Mouse (Mus musculus): ENCODE measurements around the gene Scn8a.
"Not testable (repeated sequence)": the region's sequence is repeated elsewhere in the genome, so short reads cannot be mapped to it uniquely, and the experiment has no call there.

Gene Scn8a

DNA sequence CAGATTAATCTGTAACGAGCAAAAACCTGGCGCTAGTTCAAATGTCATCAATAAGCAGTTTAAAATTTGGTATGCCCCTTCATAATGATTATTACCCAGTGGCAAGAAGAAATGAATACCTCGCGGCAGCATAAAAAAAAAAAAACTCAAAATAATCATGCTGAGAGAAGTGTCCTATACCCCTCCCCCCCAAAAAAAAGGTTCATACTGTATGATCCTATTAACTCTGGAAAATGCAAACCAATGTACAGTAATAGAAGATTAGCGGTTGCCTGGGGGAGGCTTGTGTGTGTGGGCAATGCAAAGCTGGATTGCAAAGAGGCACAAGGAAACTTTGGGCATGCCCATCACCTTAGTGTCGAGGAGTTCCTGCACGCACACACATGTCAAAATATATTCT is at the start of gene Scn8a:
Gene Scn8a, plus strand, starts transcription at position 301 of the 400 bp plus-strand sequence.
- DNase-seq (ENCODE audit: low read depth, low spot score) = no peak

DNA sequence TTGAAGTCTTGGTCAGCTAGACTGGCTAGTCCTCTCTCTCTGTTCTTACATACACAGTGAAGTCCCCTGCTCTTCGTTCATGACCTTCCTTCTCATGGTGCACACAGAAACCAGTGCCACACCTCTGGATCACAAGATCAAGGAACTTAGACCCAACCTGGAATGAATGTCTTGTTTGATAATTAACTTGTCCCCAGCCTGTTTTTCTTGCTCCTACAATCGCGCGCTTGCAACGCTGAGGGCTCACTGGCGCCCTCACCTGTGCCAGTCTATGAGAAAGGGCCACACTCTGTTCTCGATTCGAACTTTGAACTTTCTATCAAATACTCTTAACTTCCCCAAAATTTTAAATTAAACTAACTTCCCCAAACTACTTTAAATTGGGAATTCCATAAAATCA is 47.8 kb upstream of the Scn8a start:
- DNase-seq (ENCODE audit: low read depth, low spot score) = no peak

DNA sequence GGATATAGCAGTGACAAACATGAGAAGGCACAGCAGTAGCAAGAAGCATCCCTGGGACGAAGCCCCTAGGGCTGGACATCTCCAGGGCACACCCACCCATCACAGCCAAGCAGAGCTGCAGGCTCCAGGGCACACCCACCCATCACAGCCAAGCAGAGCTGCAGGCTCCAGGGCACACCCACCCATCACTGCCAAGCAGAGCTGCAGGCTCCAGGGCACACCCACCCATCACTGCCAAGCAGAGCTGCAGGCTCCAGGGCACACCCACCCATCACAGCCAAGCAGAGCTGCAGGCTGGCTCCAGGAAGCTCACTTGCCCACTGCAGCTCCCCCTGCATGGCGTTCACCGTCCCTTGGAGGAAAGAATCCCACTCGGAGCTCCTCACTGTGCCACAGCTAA is 47.3 kb upstream of the Scn8a start:
- DNase-seq (ENCODE audit: low read depth, low spot score) = not testable (repeated sequence)

DNA sequence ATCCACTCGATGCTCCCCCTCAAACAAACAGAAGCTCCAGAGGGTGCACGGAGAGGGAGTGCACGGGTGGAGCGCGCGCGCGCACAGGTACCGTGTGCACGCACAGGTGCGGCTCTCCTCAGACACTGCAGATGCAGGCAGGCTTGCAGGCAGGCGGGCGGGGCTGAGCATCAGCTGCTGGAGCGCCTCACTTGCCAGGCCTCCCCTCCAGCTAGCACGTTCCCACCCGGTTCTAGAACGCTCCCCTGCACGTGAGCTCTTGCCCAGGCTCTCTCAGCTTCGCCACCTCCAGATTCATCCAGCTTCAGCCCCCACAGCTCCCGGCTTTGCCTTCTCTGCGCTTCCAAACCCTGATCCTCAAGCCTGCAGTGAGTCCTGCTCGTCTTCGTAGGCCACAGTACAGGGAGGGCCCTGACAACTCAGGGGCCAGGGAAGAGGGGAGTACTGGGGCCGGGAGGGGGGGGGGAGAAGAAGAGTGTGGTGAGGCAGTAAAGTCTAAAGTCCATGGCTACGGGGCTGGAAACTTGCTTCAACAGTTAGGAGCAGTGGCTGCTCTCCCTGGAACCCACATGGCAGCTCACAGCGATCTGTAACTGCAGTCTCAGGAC is 44.3 kb upstream of the Scn8a start:
- DNase-seq (ENCODE audit: low read depth, low spot score) = peak; percentile 40

DNA sequence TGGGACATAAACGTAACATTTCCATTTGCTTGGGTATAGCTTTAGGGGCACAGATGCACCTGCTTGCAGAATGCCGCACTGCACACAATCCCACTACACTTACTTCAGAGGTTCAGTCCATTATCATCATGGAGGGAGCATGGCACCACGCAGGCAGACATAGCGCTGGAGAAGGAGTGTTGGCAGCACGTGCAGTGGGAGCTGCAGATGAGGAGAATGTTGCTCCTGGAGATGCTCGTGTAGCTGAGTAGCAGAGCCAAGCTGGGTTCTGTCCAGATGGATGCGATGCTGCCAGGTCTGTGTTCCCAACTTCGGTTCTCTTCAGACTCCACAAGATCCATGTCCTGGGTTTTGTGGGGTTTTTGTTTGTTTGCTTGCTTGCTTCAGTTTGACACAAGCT is 43.6 kb upstream of the Scn8a start:
- DNase-seq (ENCODE audit: low read depth, low spot score) = no peak

DNA sequence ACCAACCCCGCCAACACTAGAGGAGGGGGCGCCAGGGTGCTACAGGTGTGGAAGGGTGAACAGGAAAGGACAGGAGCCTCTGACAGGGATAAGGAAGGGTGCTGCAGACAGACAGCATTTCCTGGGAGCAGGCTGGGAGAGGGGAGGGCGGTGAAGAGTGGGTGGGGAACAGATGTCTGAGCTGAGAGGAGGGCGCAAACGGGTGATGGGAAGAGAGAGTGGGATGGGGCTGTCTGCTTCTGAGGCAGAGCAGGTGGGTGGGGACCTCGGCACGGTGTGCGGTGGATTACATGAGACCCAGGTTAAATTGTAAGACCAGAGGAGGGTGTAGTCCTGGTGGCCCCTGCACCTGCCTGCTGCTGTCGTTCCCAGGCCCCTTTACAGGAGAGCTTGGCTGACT is 39.9 kb upstream of the Scn8a start:
- no peak for DNase-seq (ENCODE audit: low read depth, low spot score)

DNA sequence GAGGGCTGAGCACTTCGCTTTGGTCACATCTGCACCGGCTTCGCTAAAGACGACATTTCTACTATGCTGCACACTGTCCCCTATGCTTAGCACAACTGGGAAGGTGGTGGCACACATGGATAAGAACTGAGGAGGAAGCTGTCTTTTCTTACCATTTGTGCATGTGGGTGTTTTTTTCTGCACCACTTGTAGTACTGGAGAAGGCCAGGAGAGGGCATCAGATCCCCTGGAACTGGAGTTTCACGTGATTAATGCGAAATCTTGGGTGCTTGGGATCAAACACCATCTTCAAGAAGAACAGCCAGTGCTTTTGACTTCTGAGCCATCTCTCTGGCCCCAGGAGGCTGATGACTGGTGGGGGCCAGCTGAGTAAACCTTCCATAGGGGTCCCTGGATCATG is 39.0 kb upstream of the Scn8a start:
- peak; percentile 83 for DNase-seq (ENCODE audit: low read depth, low spot score)

DNA sequence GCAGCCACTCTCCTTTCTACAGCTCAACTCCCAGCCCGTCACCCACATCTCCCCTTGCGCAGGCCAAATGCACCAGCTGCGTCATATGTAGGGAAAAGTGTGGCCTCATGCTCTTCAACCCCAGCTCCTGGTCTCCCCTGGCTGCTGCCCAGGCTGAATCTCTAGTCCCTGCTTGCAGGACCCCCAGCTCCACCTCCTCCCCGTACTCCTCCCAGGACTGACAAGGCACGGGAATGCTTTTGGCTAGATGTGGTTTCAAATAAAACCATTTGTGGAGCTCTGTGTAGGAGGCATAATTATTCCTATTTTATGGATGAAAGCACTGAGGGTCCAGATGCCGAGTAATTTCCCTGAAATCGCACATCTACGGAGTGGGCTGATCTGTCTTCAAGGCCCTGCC is 37.5 kb upstream of the Scn8a start:
- DNase-seq (ENCODE audit: low read depth, low spot score) = no peak

DNA sequence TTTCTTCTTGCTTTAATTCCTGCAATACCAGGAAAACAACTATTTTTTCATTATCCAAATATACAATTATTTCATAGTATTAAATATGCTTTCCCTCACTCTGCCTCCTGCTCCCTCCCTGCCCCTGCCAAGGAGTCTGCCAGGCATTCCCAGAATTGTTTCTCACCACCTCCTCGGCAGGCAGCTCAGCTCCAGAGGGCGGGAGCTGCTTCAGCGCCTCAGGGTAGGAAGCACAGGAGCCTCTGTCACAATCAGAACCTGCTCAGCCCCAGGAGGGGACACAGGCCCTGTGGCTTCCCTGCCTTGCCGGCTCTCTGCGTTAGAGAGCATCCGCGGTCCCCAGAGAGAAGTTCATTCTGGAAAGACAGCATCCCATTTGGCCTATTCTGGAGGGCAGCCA is 36.9 kb upstream of the Scn8a start:
- DNase-seq (ENCODE audit: low read depth, low spot score) = no peak

DNA sequence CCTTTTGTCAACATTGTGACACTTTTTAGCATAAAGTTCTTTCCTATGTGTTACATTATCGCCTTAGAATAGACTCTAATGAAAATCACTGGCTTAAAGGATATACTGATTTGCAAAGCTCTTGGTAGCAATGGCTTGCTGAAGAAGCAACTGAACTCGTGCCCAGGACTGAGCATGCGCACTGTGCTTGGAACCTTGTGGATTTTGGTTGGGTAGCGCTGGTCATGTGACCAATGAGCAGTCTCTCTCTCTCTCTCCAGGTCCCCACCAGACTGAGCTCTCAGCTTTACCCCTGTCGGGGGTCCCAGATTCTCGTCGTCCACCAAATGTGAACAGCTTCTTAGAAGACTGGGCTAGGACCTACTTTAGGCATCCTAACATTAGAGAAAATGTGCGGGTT is 32.9 kb upstream of the Scn8a start:
- DNase-seq (ENCODE audit: low read depth, low spot score) = peak; percentile 65

DNA sequence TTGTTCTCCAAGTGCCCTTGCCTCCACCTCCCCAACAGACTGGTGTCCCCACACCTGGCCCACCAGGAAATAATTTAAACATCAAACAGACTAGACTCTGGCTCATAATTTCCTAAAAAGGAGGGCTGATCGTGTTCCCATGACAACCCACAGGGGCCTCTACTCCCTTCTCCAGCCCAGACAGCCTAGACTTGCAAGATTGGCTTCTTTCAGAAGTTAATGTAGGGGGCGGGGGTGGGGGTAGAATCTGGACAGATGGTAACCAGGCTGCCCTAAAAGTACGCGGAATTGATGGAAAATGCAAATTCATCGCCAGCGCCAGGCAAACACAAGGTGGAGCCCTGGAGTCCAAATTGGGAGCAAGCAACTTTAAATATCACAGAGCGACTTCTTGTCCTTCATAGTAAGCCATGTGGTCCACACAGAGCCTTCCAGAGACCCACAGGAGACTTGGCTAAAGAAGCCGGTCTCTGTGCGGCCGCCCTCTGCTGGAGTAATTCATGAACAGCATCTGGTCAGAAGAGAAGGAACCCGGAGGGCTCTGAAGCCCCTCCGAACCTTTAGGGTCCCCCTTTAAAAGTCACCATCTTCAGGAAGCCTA is 31.0 kb upstream of the Scn8a start:
- peak; percentile 87 for DNase-seq (ENCODE audit: low read depth, low spot score)

DNA sequence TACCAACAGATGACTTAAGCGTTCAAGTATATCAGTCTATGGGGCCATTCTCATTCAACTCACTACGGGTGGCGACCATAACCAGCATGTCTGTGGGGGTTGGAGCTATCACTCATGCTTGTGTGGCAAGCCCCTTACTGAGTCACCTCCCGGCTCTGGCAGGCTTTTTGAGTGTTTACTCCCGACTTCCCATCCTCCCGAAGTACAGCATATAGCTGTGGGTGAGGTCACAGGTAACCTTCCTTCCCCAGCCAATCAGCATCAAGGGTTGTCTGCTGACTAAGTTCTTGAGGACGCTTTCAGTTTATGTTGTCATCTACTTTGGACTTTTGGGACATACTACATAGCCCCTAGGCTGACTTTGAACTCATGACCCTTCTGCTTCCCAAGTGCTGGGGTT is 25.3 kb upstream of the Scn8a start:
- no peak for DNase-seq (ENCODE audit: low read depth, low spot score)

DNA sequence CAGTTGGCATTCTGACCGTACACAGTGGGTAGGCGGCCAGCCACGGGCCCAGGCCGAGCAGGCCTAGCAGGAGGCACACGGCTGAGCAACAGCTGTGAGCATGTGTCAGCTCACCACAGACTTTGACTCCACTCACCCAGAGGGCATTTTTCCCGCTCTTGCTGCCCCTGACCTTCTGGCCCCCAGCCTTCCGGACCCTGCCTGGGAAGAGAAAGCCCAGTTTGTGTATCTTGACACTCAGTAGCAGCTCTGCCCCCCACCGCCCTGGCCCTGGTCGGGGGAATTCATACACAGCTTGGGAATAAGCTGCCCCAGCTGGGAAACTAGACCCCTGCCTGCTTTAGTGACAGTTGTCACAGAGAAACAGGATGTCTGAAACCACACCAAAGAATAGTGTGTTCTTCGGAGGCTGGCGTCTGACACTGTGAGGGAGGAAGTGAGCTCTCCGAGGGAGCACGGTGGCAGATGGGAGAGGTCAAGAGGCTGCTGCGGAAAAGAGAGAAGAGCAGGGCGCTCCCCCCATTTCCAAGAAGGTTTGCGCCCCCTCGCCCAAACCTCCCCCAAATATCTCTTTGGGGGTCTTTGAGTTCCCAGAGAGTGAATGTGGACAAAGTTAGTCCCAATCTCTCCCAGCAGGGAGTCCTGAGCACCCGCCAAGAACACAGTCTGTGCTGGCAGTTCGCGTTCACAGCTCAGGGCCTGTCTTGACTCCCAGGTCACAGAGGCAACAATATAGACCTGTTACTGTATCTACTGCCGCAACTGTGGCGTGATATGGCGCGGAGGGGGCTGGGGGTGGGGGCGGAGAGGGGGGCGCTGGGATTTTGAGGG is 24.4 kb upstream of the Scn8a start:
- DNase-seq (ENCODE audit: low read depth, low spot score) = peak; percentile 31

DNA sequence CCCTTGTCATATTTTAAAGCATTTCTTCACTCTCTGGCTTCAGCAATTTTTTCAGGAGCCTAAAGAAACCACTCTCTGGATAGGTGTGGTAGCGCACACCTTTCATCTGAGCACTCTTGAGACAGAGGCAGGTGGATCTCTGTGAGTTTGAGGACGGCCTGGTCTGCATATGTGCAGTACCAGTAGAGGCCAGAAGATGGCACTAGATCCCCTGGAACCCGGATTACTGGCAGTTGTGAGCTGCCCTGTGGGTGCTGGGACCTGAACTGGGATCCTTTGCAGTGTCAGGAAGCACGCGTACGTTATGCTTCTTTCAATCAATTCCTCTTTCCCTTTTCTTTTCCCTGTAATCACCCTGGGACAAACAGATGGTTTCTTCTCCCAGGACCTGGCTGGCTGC is 22.5 kb upstream of the Scn8a start:
- peak; percentile 70 for DNase-seq (ENCODE audit: low read depth, low spot score)

DNA sequence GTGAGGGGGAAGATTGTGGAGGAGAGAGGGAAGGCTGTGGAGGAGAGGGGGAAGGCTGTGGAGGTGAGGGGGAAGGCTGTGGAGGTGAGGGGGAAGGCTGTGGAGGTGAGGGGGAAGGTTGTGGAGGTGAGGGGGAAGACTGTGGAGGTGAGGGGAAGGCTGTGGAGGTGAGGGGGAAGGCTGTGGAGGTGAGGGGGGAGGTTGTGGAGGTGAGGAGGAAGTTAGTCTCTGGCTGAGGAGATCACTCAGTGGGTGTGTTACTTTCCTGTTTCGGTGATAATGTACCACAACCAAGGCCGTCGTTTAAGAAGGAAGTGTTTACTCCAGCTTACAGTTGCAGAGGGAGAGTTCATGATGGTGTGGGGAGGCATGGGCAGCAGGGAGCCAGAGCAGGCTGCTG is 12.1 kb upstream of the Scn8a start:
- DNase-seq (ENCODE audit: low read depth, low spot score) = no peak

DNA sequence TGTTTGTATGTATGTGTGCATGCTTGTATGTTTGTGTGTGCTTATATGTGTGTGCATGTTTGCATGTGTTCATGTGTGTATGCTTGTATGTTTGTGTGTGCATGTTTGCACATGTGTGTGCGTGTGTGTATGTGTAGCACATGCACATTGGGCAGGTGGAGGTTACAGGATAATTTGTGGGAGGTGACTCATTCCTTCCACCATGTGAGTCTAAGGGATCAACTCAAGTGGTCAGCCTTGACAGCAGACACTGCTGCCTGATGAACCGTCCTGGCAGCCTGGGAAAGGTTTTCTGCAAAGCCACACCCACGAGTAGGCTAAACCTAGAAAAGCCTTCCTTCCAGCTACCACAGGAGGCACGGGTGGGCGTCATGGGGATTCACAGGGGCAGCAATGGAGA is 8.8 kb upstream of the Scn8a start:
- no peak for DNase-seq (ENCODE audit: low read depth, low spot score)

DNA sequence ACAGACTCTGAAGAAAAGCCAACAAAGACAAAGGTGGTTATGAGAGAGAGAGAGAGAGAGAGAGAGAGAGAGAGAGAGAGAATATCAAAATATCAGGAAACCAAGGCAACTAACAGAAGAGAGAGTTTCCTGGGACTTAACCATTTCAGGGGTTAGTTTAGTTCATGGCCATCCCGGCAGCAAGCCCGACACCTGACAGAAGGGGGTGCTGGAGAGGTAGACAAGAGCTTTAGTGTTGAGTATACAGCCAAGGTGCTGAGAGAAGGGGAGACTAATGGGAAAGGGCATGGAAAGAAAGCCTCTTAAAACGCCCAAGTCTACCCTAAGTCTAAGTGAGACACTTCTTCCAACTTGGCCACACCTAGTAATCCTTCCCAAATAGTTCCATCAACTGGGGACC is 4.1 kb upstream of the Scn8a start:
- DNase-seq (ENCODE audit: low read depth, low spot score) = peak; percentile 58

DNA sequence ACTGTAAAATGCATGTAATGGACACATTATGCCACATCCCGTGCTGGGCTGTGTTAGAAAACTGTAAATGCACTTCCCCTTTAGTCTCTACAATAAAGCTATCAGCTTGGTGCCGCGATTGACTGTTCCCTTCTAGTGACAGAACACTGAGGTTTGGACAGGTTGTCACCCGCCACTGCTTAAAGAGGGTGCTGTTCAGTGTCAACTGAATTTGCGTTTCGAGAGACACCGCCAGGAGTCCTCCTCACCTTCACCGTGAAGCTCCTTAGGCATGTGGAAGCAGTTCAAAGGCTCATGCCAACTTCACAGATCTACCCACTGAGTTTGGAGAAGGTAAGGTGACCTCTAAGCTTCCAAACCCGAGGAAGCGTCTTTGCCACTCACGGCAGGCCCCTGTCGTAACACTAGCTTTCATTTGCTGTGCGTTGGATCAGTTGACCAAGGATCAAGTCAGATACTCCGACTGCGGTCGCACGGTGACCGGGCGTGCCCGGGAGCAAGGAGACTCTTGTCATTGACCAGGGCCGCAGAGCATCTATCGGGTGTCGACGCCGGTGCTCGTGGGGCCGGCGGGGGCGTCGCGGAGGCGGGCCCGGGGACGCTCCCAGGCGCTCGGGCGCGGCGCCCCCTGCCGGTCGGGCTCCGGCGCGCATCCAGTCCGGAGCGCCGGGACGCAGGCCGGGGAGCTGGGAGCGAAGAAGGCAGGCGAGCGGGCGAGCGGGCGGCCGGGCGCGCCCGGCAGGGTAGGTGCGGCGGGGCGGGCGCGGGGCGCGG is 530 bp downstream of the Scn8a start:
- peak; percentile 88 for DNase-seq (ENCODE audit: low read depth, low spot score)

DNA sequence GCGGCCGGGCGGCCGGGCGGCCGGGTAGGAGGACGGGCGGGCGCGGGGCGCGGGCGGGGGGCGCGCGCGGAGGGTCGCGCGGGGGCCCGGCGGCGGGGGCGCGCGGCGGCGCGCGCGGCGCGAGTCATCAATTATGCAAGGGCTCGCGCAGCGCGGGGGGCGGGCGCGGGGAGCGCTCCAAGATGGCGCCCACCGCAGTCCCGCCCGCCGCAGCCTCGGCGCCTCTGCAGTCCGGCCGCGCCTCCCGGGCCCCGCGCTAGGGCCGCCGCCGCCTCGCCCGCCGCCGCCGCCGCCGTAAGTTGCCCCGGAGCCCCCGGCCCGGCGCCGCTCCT is 1.1 kb downstream of the Scn8a start:
- DNase-seq (ENCODE audit: low read depth, low spot score) = peak; percentile 81

DNA sequence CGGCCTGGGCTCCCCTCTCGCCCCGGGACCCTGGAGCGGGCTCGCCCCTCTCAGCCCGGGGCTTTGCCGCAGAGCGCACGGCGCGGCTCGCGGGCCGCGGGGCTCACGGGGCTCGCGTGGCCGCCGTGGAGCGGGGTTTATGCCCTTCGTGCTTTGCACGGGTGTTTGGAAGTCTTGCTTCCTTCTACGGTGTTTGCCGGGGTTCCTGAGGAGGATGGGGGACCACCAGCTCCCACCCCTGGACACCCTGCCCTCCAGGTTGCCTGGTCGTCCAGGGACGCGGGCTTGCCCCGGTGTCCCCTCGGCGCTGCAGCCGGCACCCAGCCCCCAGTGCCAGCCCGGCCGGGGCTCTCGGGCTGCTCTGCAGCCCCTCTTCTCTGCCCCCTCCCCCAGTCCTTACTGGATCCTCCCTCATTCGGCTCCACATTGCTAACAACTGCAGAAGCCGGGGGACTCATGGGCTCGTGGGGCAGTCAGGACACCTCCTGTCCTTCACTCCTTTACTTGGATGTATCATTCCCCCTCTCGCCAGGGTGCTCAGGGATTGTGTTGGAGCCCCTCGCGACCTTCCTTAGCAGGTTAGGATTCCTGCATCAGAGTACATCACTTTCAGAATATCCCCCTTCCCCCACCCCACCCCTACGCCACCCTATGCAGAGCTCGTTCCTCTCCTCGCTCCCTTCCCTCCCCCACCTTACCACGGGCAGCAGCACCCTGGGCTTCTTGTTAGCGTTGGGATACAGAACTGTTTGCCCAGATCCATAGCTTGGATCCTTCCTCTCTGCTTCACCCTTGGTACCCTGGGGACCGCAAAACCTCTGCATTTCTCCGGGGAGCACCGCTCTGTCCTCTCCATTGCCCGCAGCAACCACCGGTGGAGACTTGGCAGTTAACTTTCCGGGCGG is 1.7 kb downstream of the Scn8a start:
- peak; percentile 25 for DNase-seq (ENCODE audit: low read depth, low spot score)

DNA sequence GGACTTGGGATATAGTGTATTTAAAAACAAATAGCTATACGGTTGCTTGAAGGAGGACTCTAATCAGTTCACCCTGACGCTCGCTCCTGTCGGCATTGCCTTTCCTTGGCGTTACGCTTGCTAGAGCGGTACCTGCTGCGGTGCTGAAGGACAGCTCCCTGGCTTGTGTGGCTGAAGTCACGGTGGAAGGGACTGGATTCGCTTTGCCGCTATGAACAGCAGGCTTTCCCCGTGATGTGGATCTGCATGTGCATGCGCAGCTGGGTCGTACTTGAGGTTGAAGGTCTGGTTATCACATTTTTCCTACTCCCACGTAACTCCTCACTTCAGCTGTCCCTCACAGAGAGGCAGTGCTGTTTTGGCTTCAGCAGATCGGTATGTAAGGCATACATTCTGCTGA is 3.5 kb downstream of the Scn8a start:
- DNase-seq (ENCODE audit: low read depth, low spot score) = peak; percentile 92
